Mouse (Mus musculus) bone marrow macrophage, adult 2 months (primary cell): ENCODE data around the gene Otud4.

ENCODE experiments used
- CTCF ChIP-seq: IDR thresholded peaks from 2 replicates; pipeline ENCODE4 v1.5.1; 2012; ENCODE audit warnings: low read depth, mild to moderate bottlenecking, low read length, moderate library complexity
- POLR2A ChIP-seq: IDR thresholded peaks from 2 replicates; pipeline ENCODE4 v1.6.1; 2012; ENCODE audit warnings: mild to moderate bottlenecking, low read depth, low read length, borderline replicate concordance

- TF ChIP-seq CTCF = no peak
- TF ChIP-seq POLR2A = no peak
Observed at GRCm38 (mm10) chr8:79636151-79636550, 3.3 kb upstream of the Otud4 start.
